Mouse (Mus musculus) erythroid progenitor cell, adult 5-6 weeks (primary cell): ENCODE data around the gene Rnf111. TPM values are rescaled to one million over a fixed set of nuclear protein-coding genes. Genes with fewer than 3 reads are reported as not detected.
"Not testable (repeated sequence)": the region's sequence is repeated elsewhere in the genome, so short reads cannot be mapped to it uniquely, and the experiment has no call there.

Source experiments
- ATAC-seq: replicated peaks from 2 replicates; pipeline ENCODE4 v1.8.0; 2016; ENCODE audit warnings: moderate number of reproducible peaks, mild to moderate bottlenecking, moderate TSS enrichment, inconsistent platforms; ENCODE audit not compliant: poor library complexity, low FRiP score, severe bottlenecking
- total RNA-seq, 2 experiments: library from RNA; stranded (forward) in 1 of 2; stranded (reverse) in 1 of 2; fragments of 150-400 nt in 1 of 2; fragments of 186-747, 209-891 nt in 1 of 2; gene quantifications; 2 replicates each; pipeline versions ENCODE4 v1.2.3 to v1.2.4; 2015 to 2017; ENCODE audit warnings: low replicate concordance in 2 of 2

Rnf111 gene
- total RNA-seq (2015; ENCODE audit: low replicate concordance): 46.1 and 61.6 TPM in 2 replicates
- total RNA-seq (2017; ENCODE audit: low replicate concordance): 24.9 and 31.6 TPM in 2 replicates

GRCm38 (mm10) chr9:70503626-70504041 lies at the start of gene Rnf111:
TSS of gene Rnf111 (minus strand) at chr9:70503725.
- ATAC-seq: peak; percentile 96

- not testable (repeated sequence) for ATAC-seq
These were observed 48.7 kb upstream of the Rnf111 start for GRCm38 (mm10) chr9:70552233-70552632.

- no peak for ATAC-seq
These were observed 48.0 kb upstream of the Rnf111 start for GRCm38 (mm10) chr9:70551524-70551923.

- ATAC-seq: no peak
These were observed 44.8 kb upstream of the Rnf111 start for GRCm38 (mm10) chr9:70548304-70548703.

- ATAC-seq: not testable (repeated sequence)
These were observed 43.1 kb upstream of the Rnf111 start for GRCm38 (mm10) chr9:70546576-70546975.

GRCm38 (mm10) chr9:70544831-70545230 lies 41.3 kb upstream of the Rnf111 start:
- ATAC-seq: no peak

GRCm38 (mm10) chr9:70543985-70544384 lies 40.5 kb upstream of the Rnf111 start:
- no peak for ATAC-seq

GRCm38 (mm10) chr9:70543048-70543880 lies 39.7 kb upstream of the Rnf111 start:
- ATAC-seq: peak; percentile 63

- peak; percentile 91 for ATAC-seq
These were observed 38.9 kb upstream of the Rnf111 start, which contains the start of gene Sltm for GRCm38 (mm10) chr9:70542305-70543041. TSS of gene Sltm (plus strand) at chr9:70542754.

- ATAC-seq: no peak
These were observed 38.1 kb upstream of the Rnf111 start for GRCm38 (mm10) chr9:70541584-70541983.

GRCm38 (mm10) chr9:70533328-70533727 lies 29.8 kb upstream of the Rnf111 start:
- no peak; the same call in 1 of the 2 replicates for ATAC-seq

- no peak for ATAC-seq
These were observed 20.8 kb upstream of the Rnf111 start for GRCm38 (mm10) chr9:70524366-70524765.

- no peak for ATAC-seq
These were observed 20.3 kb upstream of the Rnf111 start for GRCm38 (mm10) chr9:70523813-70524212.

GRCm38 (mm10) chr9:70520651-70521050 lies 17.1 kb upstream of the Rnf111 start:
- no peak for ATAC-seq

GRCm38 (mm10) chr9:70511681-70512080 lies 8.2 kb upstream of the Rnf111 start:
- ATAC-seq: no peak

GRCm38 (mm10) chr9:70510998-70511583 lies 7.6 kb upstream of the Rnf111 start:
- ATAC-seq: no peak

- ATAC-seq: no peak
These were observed 6.5 kb upstream of the Rnf111 start for GRCm38 (mm10) chr9:70509906-70510525.

GRCm38 (mm10) chr9:70506787-70507186 lies 3.3 kb upstream of the Rnf111 start:
- ATAC-seq: no peak

GRCm38 (mm10) chr9:70506186-70506585 lies 2.7 kb upstream of the Rnf111 start:
- no peak for ATAC-seq
